Mouse (Mus musculus) ovary, postnatal 36 days (tissue): ENCODE measurements around the gene Ireb2.
A peak's percentile ranks its signal among the peaks of the same experiment; 100 is the strongest.

Experiments
- DNase-seq: peaks from one replicate; pipeline ENCODE4 v3.0.0; 2022; ENCODE audit warnings: low spot score, mixed read lengths

Gene Ireb2

GRCm38 (mm10) chr9:54909446-54909845 is 45.9 kb downstream of the Ireb2 start:
- DNase-seq: no peak

- no peak for DNase-seq
Observed at GRCm38 (mm10) chr9:54915576-54915975, 52.0 kb downstream of the Ireb2 start.

GRCm38 (mm10) chr9:54916401-54916800 is 52.8 kb downstream of the Ireb2 start:
- no peak for DNase-seq

- DNase-seq: peak; percentile 80
Observed at GRCm38 (mm10) chr9:54917010-54917677, 53.6 kb downstream of the Ireb2 start, which contains the start of gene Hykk. Gene Hykk, plus strand, starts transcription at chr9:54917283.

- no peak for DNase-seq
Observed at GRCm38 (mm10) chr9:54918191-54918590, 54.6 kb downstream of the Ireb2 start.

GRCm38 (mm10) chr9:54918781-54919180 is 55.2 kb downstream of the Ireb2 start:
- no peak for DNase-seq

GRCm38 (mm10) chr9:54919946-54920345 is 56.4 kb downstream of the Ireb2 start:
- no peak for DNase-seq

GRCm38 (mm10) chr9:54930741-54931140 is 67.2 kb downstream of the Ireb2 start:
- no peak for DNase-seq

- no peak for DNase-seq
Observed at GRCm38 (mm10) chr9:54931765-54932164, 68.2 kb downstream of the Ireb2 start.

- no peak for DNase-seq
Observed at GRCm38 (mm10) chr9:54932379-54932778, 68.8 kb downstream of the Ireb2 start.

GRCm38 (mm10) chr9:54942071-54942470 is 78.5 kb downstream of the Ireb2 start:
- no peak for DNase-seq

GRCm38 (mm10) chr9:54944467-54944866 is 80.9 kb downstream of the Ireb2 start:
- DNase-seq: no peak

- no peak for DNase-seq
Observed at GRCm38 (mm10) chr9:54946256-54946655, 82.7 kb downstream of the Ireb2 start.

- no peak for DNase-seq
Observed at GRCm38 (mm10) chr9:54949465-54949864, 85.9 kb downstream of the Ireb2 start.

GRCm38 (mm10) chr9:54950162-54950561 is 86.6 kb downstream of the Ireb2 start:
- DNase-seq: peak; percentile 8

GRCm38 (mm10) chr9:54950575-54951321 is 87.2 kb downstream of the Ireb2 start, which contains the start of the genes Psma4 and AY074887:
Gene Psma4, plus strand, starts transcription at chr9:54950790.
Gene AY074887, minus strand, starts transcription at chr9:54950998.
- peak; percentile 91 for DNase-seq

- DNase-seq: no peak
Observed at GRCm38 (mm10) chr9:54961059-54961458, 97.5 kb downstream of the Ireb2 start.
